Mouse (Mus musculus) brown adipose tissue, adult 24 weeks (tissue): ENCODE measurements at regions not wholly inside any gene's neighbourhood (a gene's known extent, or its start where the extent isn't known, plus 50 kb on each side); places are given as distances from the start of the nearest gene placed in this dataset.
"Not testable (repeated sequence)": the region's sequence is repeated elsewhere in the genome, so short reads cannot be mapped to it uniquely, and the experiment has no call there.

ENCODE experiments used
- H3K27ac ChIP-seq: fragments of 200-500 bp; replicated peaks from 2 replicates; pipeline ENCODE4 v1.5.1; 2012; ENCODE audit warnings: low read depth, mild to moderate bottlenecking, low read length
- H3K4me1 ChIP-seq: fragments of 200-500 bp; 2 replicates; pipeline ENCODE4 v1.6.1; 2012; ENCODE audit warnings: low read length, mixed read lengths; ENCODE audit not compliant: control insufficient read depth, insufficient read depth, insufficient read length
- H3K4me3 ChIP-seq: fragments of 200-500 bp; 2 replicates; pipeline ENCODE4 v1.5.1; 2012; ENCODE audit warnings: low read depth, mild to moderate bottlenecking, low read length, moderate library complexity; ENCODE audit not compliant: insufficient read depth

GRCm38 (mm10) chr10:8136662-8137061 lies 180.6 kb upstream of the Tab2 start:
- no peaks in the 10 kb centered on the region for H3K4me1 ChIP-seq
- no peak overlapping the region for H3K4me3 ChIP-seq
- no peak overlapping the region for H3K27ac ChIP-seq

- Histone ChIP-seq H3K27ac (no peak overlapping the region), H3K4me1 (no peaks in the 10 kb centered on the region), H3K4me3 (no peak overlapping the region)
These were observed 179.2 kb upstream of the Tab2 start for GRCm38 (mm10) chr10:8135272-8135671.

GRCm38 (mm10) chr10:8134398-8134797 lies 178.4 kb upstream of the Tab2 start:
- Histone ChIP-seq H3K4me1 (no peaks in the 10 kb centered on the region), H3K4me3 (no peak overlapping the region), H3K27ac (no peak overlapping the region)

- Histone ChIP-seq H3K4me1 (no peaks in the 10 kb centered on the region), H3K27ac (no peak overlapping the region), H3K4me3 (no peak overlapping the region)
These were observed 177.5 kb upstream of the Tab2 start for GRCm38 (mm10) chr10:8133451-8133952.

- H3K27ac ChIP-seq: no peak overlapping the region
- no peak overlapping the region for H3K4me3 ChIP-seq
- H3K4me1 ChIP-seq: no peaks in the 10 kb centered on the region
These were observed 176.8 kb upstream of the Tab2 start for GRCm38 (mm10) chr10:8132795-8133194.

GRCm38 (mm10) chr10:8130472-8131241 lies 174.6 kb upstream of the Tab2 start:
- Histone ChIP-seq H3K27ac (no peak overlapping the region), H3K4me1 (no peaks in the 10 kb centered on the region), H3K4me3 (no peak overlapping the region)

GRCm38 (mm10) chr10:8130057-8130456 lies 174.0 kb upstream of the Tab2 start:
- no peak overlapping the region for H3K4me3 ChIP-seq
- H3K27ac ChIP-seq: no peak overlapping the region
- no peaks in the 10 kb centered on the region for H3K4me1 ChIP-seq

- no peaks in the 10 kb centered on the region for H3K4me1 ChIP-seq
- H3K4me3 ChIP-seq: no peak overlapping the region
- H3K27ac ChIP-seq: no peak overlapping the region
These were observed 168.1 kb upstream of the Tab2 start for GRCm38 (mm10) chr10:8124124-8124523.

- no peak overlapping the region for H3K27ac ChIP-seq
- no peak overlapping the region for H3K4me3 ChIP-seq
- H3K4me1 ChIP-seq: no peaks in the 10 kb centered on the region
These were observed 165.9 kb upstream of the Tab2 start for GRCm38 (mm10) chr10:8121895-8122294.

GRCm38 (mm10) chr10:8116821-8117220 lies 160.8 kb upstream of the Tab2 start:
- H3K4me3 ChIP-seq: no peak overlapping the region

GRCm38 (mm10) chr10:8114932-8115331 lies 158.9 kb upstream of the Tab2 start:
- H3K27ac ChIP-seq, H3K4me1 ChIP-seq, H3K4me3 ChIP-seq: not testable (repeated sequence)

More at GRCm38 (mm10) chr10:8116821-8117220, 160.8 kb upstream of the Tab2 start:
- no peak overlapping the region for H3K27ac ChIP-seq
- no peaks in the 10 kb centered on the region for H3K4me1 ChIP-seq

GRCm38 (mm10) chr10:8114530-8114929 lies 158.5 kb upstream of the Tab2 start:
- Histone ChIP-seq H3K4me3 (no peak overlapping the region), H3K27ac (no peak overlapping the region), H3K4me1 (no peaks in the 10 kb centered on the region)

GRCm38 (mm10) chr10:8100489-8100888 lies 144.5 kb upstream of the Tab2 start:
- no peak overlapping the region for H3K4me3 ChIP-seq
- H3K27ac ChIP-seq: no peak overlapping the region
- no peaks in the 10 kb centered on the region for H3K4me1 ChIP-seq

- H3K4me3 ChIP-seq: no peak overlapping the region
- H3K4me1 ChIP-seq: no peaks in the 10 kb centered on the region
- H3K27ac ChIP-seq: no peak overlapping the region
These were observed 139.9 kb upstream of the Tab2 start for GRCm38 (mm10) chr10:8095924-8096323.

GRCm38 (mm10) chr10:8095206-8095605 lies 139.2 kb upstream of the Tab2 start:
- Histone ChIP-seq H3K27ac (no peak overlapping the region), H3K4me1 (no peaks in the 10 kb centered on the region), H3K4me3 (no peak overlapping the region)

- Histone ChIP-seq H3K4me3 (no peak overlapping the region), H3K4me1 (no peaks in the 10 kb centered on the region), H3K27ac (no peak overlapping the region)
These were observed 136.0 kb upstream of the Tab2 start for GRCm38 (mm10) chr10:8091871-8092552.
